ENCODE assay signal across 9 mouse cellular contexts in the genomic region with DNA sequence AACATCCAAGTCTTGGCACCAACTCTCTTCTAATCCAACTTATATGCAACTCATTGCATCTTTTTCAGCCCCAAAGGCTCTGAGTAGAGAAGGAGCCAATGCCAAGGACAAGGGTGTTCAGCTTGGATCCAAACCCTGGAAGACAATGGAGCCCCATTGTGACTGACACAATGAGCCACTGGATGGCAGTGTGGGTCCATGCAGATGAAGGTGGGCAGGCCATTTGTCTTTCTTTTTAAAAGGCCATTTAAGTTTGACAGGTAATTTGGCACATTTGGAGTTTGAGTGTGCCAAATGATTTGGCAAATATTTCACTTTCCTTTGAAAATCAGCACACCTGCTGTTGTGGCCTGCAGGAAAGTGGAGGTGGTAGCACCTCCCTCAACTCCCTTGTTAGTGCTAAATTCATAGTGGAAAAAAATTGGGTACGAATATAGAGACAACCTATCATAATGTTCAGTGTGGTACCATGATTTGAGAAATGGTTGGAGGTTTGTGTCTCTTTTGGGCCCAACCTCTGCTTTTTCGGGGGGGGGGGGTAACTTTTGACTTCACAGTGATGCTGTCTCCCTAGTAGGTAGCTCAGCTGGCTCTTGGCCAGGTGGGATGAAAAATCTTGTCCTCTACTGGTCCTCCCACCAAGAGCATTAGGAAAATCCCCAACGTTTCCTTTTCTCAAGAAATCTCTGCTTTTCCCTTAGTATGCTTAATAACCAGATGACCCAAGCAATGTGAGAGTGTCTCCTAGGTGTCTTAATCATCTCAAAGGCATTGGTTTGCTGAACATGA.
DNase-seq lines count a peak whose midpoint lies in the region; TF ChIP-seq lines count a peak whose summit lies in the region.
"Had no signal": no experiment of that assay in that cellular context is flagged by ENCODE, and none has a peak within 500 bp of the region (broad histone marks: within the 10 kb centered on the region; RNA-seq: fewer than 3 reads in every experiment).

No protein-coding gene starts in this region.

- intact Hi-C loops in gastrocnemius, adult 2 months (cut with DNase I) = loop anchor here (5.0 kb wide), 1 partner anchor 826 kb away; no protein-coding TSS in a partner anchor

- H3K27me3 ChIP-seq in splenic B cell, adult 2 months (ENCODE audit: control insufficient read depth, insufficient read depth, low read length, poor library complexity, severe bottlenecking) = no peaks in the 10 kb centered on the region
- H3K27me3 ChIP-seq: limb, embryonic 15.5 days had no signal

- H3K36me3 ChIP-seq in splenic B cell, adult 2 months (ENCODE audit: control insufficient read depth, insufficient read depth, low read length, poor library complexity, severe bottlenecking) = no peaks in the 10 kb centered on the region
- H3K36me3 ChIP-seq: limb, embryonic 15.5 days had no signal

- DNase-seq in gastrocnemius, adult 2 months = peak; percentile 25
- no peak for DNase-seq in gastrocnemius, adult 8-10 months (ENCODE audit: low spot score in 2 of 2)
- peak; percentile 62 for DNase-seq in NIH3T3 (ENCODE audit: low read depth)
- DNase-seq in cerebellum, postnatal 14 days = peak; percentile 91 to 92
- DNase-seq in frontal cortex, postnatal 36 days (ENCODE audit: low spot score in 2 of 2) = peak; percentile 60 to 82
- DNase-seq in layer of hippocampus, adult 18-20 months (ENCODE audit: low spot score in 2 of 2) = peak; percentile 55 to 79
- DNase-seq in lung, postnatal 36 days = peak; percentile 81
- DNase-seq in splenic B cell, adult 2 months (ENCODE audit: low read depth, low spot score) = peak; percentile 10

- H3K4me3 ChIP-seq in gastrocnemius, adult 2 months = no peak overlapping the region
- H3K4me3 ChIP-seq: limb, embryonic 15.5 days had no signal

- no peak overlapping the region for H3K27ac ChIP-seq in gastrocnemius, adult 2 months
- H3K27ac ChIP-seq: limb, embryonic 15.5 days had no signal

- peak; percentile 70 for TF ChIP-seq CTCF in gastrocnemius, adult 2 months (IDR thresholded peaks at IDR 0.05)

Comparison
In these comparisons a context has a peak if more than half of its experiments do, and no peak if none do; other contexts are left out.
1. DNase-seq: peak in gastrocnemius, adult 2 months (single experiment), NIH3T3 (single experiment), cerebellum, postnatal 14 days (2 of 2), frontal cortex, postnatal 36 days (2 of 2), layer of hippocampus, adult 18-20 months (2 of 2), lung, postnatal 36 days (single experiment) and splenic B cell, adult 2 months (single experiment); none in gastrocnemius, adult 8-10 months (0 of 2).